Mouse (Mus musculus) right cerebral cortex, postnatal 14 days (tissue): Measurements from ENCODE around the gene Piwil4.

Experiments used
- DNase-seq: peaks from one replicate; pipeline ENCODE4 v3.0.0; 2022

Piwil4 gene

DNA sequence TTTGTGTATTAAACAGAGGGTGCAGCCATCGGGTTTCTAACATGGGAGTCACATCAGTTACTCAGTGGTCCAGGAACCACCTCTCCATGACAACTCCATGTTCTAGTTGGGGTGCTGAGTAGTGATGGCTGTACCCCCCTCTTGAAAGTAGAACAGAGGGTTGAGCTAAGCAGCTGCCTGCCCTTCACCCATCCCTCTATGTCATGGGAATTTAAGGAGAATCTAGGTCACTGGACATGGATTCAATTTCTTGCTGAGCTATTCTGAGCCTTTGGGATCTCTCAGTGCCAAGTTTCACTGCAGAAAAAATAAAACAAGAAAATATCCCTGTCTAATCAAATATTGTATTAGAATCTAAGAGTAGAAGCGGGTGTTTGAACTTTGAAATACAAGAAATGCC is 76.9 kb downstream of the Piwil4 start:
- DNase-seq, result no peak

GRCm38 (mm10) chr9:14662876-14663275 is 77.7 kb downstream of the Piwil4 start:
- no peak for DNase-seq

- DNase-seq, result no peak
These were observed 78.4 kb downstream of the Piwil4 start for GRCm38 (mm10) chr9:14662138-14662537.

DNA sequence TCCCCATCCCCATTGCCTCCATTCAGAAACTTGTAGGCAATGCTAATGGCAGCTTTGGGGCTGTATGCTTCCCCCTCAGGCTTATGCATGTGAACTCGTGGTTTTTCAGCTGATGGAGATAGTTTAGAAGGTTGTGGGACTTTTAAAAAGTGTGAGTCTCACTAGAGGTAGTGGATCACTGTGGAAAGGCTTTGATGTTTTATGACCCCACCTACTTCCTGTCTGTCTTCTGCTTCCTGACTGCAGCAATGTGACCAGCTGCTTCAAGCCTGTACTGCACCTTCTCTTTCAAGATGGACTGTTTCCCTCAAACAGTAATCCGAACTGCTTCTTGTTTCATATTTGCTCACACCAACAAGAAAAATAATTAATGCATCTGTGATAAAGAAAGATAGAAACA is 82.6 kb downstream of the Piwil4 start:
- no peak for DNase-seq

DNA sequence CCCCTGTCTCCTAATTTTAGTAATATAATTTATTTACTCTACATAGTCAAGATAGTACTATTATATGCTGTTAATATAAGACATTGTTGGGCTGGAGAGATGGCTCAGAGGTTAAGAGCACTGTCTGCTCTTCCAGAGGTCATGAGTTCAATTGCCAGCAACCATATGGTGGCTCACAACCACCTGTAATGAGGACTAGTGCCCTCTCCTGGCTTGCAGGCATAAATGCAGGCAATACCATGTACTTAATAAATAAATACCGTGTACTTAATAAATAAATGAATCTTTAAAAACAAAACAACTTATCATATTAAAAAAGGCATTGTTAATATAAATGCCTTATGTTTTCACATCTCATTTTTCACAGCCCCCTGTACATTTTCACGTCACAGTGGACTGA is 86.5 kb downstream of the Piwil4 start:
- DNase-seq, result no peak

- DNase-seq, result no peak
These were observed 87.8 kb downstream of the Piwil4 start for GRCm38 (mm10) chr9:14652761-14653160.

- DNase-seq, result no peak
These were observed 92.7 kb downstream of the Piwil4 start for GRCm38 (mm10) chr9:14647849-14648248.

GRCm38 (mm10) chr9:14646641-14647040 is 93.9 kb downstream of the Piwil4 start:
- no peak for DNase-seq
